Mouse (Mus musculus) E14TG2a.4 (cell line): ENCODE measurements around the gene Ppm1e.

ENCODE experiments used
- CTCF ChIP-seq: conservative IDR thresholded peaks from 2 replicates; pipeline ENCODE4 v1.5.1; 2014; ENCODE audit warnings: low read length
- NANOG ChIP-seq: IDR thresholded peaks from 2 replicates; pipeline ENCODE4 v1.6.1; 2014; ENCODE audit warnings: borderline replicate concordance, low read length, mixed read lengths

DNA sequence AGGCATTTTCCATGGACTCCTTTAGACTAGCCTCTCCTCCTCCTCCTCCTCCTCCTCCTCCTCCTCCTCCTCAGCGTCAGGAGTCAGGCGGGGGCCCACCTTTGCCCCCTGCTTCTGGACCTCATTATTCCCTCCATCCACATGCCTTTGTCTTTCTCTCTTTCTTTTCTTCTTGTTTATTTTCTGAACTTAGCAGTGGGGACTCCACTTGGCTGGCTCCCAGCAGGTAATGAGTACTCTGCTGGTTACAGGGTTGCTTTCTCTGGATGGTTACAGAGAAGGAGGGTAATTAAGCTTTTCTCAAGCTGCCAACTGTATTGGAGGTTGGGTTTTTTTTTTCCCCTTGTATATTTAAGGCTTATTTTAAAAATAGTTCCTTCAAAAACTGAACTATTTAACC, 87.9 kb downstream of the Ppm1e start:
- TF ChIP-seq CTCF (no peak), NANOG (no peak)
